Mouse (Mus musculus): ENCODE data around the gene 4930407I10Rik. TPM values are rescaled to one million over a fixed set of nuclear protein-coding genes. Genes with fewer than 3 reads are reported as not detected.

4930407I10Rik gene
- polyA plus RNA-seq, 1 experiment from 2014 or later, result not detected

DNA sequence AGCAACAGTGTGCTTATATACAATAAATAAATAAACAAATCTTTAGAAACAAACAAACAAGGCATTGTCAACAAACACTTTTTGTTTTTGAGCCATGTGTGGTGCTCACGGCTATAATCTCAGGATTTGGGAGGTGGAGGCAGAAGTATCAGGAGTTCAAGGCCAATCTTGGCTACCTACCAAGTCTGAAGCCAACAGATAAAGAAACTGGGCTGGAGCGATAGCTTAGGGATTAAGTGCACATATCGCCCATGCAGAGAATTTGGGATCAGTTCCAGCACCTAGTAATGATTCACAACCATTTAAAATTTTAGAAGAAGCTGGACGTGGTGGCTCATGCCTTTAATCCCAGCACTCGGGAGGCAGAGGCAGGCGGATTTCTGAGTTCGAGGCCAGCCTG lies 14.5 kb downstream of the 4930407I10Rik start:
- Histone ChIP-seq H3K9me3 (replicated peaks; ENCODE audit: control insufficient read depth, low read length) (no peaks in the 10 kb centered on the region), H3K9ac (ENCODE audit: low read depth, low read length) (no peak overlapping the region), H3K4me2 (ENCODE audit: low read depth, low read length) (no peak overlapping the region), H3K27ac (ENCODE audit: low read length) (no peak overlapping the region), H3K4me1 (ENCODE audit: control insufficient read depth, low read depth, low read length) (no peaks in the 10 kb centered on the region), H3K4me3 (ENCODE audit: low read depth, low read length) (no peak overlapping the region), H3K27me3 (ENCODE audit: control insufficient read depth, insufficient read depth, low read depth, low read length) (peaks cover 32% of the 10 kb centered on the region), H3K36me3 (ENCODE audit: control insufficient read depth, insufficient read depth) (no peaks in the 10 kb centered on the region)
- WGBS (ENCODE audit: insufficient replicate concordance), result 61% methylated on average over 7 of the region's 7 CpGs
- ATAC-seq (ENCODE audit: low read depth), result no peak

DNA sequence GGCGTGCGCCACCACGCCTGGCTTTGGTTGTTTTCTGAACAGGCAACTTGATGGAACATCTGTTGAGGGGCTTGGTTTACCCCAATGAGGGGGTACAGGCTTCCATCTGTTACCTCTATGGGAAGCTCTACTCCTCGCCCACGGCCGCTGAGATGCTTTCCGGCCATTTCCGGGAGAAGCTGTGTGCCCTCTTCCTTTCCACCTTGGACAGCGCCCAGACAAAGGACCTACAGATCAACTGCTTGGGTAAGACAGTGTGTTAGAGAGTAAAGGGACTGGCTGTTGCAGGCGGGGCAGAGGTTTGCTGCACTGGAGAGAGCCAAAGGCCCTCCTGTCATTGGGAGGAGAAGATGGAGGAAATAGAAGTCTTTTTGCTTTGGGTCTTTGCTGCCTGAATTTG lies 20.9 kb downstream of the 4930407I10Rik start:
- Histone ChIP-seq H3K9me3 (replicated peaks; ENCODE audit: control insufficient read depth, low read length) (no peaks in the 10 kb centered on the region), H3K27ac (ENCODE audit: low read length) (no peak overlapping the region), H3K27me3 (ENCODE audit: control insufficient read depth, insufficient read depth, low read depth, low read length) (no peaks in the 10 kb centered on the region; the same call in 1 of the 2 replicates), H3K9ac (ENCODE audit: low read depth, low read length) (no peak overlapping the region), H3K4me2 (ENCODE audit: low read depth, low read length) (no peak overlapping the region), H3K4me1 (ENCODE audit: control insufficient read depth, low read depth, low read length) (no peaks in the 10 kb centered on the region), H3K4me3 (ENCODE audit: low read depth, low read length) (no peak overlapping the region), H3K36me3 (ENCODE audit: control insufficient read depth, insufficient read depth) (no peaks in the 10 kb centered on the region)
- WGBS (ENCODE audit: insufficient replicate concordance), result 48% methylated on average over 10 of the region's 10 CpGs
- ATAC-seq (ENCODE audit: low read depth), result no peak

DNA sequence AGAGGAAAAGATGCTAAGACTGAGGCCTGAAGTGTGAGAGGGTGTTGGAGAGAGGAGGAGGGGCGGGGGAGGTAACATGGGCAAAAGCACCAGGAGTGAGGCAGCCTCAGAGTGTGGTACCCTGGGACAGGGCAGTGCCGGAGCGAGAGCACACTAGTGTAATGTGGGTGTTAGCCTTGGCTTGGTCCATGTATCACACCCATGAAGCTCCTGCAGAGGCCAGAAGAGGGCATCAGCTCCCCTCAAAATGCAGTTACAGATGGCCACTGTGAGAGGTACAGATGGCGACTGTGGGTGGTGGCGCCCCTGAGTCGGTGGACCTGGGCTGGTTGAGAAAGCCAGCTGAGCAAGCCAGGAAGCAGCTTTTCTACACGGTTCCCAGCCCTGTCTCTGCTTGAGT lies 22.2 kb downstream of the 4930407I10Rik start:
- no peaks in the 10 kb centered on the region for H3K4me1 ChIP-seq (ENCODE audit: control insufficient read depth, low read depth, low read length)
- 26% methylated on average over 7 of the region's 7 CpGs for WGBS (ENCODE audit: insufficient replicate concordance)
- no peak overlapping the region for H3K4me2 ChIP-seq (ENCODE audit: low read depth, low read length)
- H3K4me3 ChIP-seq (ENCODE audit: low read depth, low read length), result no peak overlapping the region
- no peak overlapping the region for H3K27ac ChIP-seq (ENCODE audit: low read length)
- ATAC-seq (ENCODE audit: low read depth), result no peak
- no peak overlapping the region for H3K9ac ChIP-seq (ENCODE audit: low read depth, low read length)
- no peaks in the 10 kb centered on the region for H3K36me3 ChIP-seq (ENCODE audit: control insufficient read depth, insufficient read depth)
- no peaks in the 10 kb centered on the region for H3K9me3 ChIP-seq (replicated peaks; ENCODE audit: control insufficient read depth, low read length)
- H3K27me3 ChIP-seq (ENCODE audit: control insufficient read depth, insufficient read depth, low read depth, low read length), result no peaks in the 10 kb centered on the region; the same call in 1 of the 2 replicates

DNA sequence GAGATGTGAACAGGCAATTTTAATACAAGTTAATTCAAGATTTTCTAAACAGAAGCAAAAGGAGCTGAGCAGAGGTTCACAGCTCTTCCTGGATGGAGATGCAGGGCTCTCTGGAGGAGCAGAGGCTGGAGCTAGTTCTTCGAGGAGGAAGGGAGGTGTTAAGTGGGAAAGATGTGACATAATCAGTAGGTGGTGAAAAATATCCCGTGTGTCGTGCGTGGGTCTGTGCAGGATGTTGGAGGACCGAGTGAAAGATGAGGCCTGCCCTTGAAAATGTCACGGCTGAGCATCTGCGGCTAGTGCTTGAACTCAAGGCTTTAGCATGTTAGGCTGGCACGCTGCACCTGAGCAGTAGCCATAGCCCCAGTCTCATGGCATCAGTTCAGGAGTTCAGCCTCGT lies 26.7 kb downstream of the 4930407I10Rik start:
- no peak for ATAC-seq (ENCODE audit: low read depth)
- H3K27me3 ChIP-seq (ENCODE audit: control insufficient read depth, insufficient read depth, low read depth, low read length), result peaks cover 3% of the 10 kb centered on the region

DNA sequence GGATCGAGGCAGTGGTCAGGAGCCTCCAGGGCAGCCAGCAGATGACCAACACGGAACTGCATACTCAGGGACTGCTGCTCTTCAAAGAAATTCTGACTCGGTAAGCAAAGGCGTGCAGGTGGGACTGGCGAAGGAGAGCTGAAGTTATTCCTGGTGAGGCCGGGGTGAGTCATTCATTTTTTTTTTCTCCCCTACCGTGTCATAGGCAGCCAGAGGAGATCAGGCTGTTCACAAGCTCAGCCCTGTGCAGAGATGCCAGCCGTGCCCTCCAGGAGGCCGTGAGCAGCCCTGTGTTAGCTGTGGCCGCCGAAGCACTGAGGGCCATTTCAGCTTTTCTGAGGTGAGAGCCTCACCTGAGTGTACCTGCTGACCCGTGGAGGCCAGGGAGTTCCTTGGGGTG lies 27.2 kb downstream of the 4930407I10Rik start:
- no peaks in the 10 kb centered on the region for H3K4me1 ChIP-seq (ENCODE audit: control insufficient read depth, low read depth, low read length)
- H3K9me3 ChIP-seq (replicated peaks; ENCODE audit: control insufficient read depth, low read length), result no peaks in the 10 kb centered on the region
- H3K4me2 ChIP-seq (ENCODE audit: low read depth, low read length), result no peak overlapping the region
- H3K9ac ChIP-seq (ENCODE audit: low read depth, low read length), result no peak overlapping the region
- H3K27me3 ChIP-seq (ENCODE audit: control insufficient read depth, insufficient read depth, low read depth, low read length), result peaks cover 3% of the 10 kb centered on the region
- H3K4me3 ChIP-seq (ENCODE audit: low read depth, low read length), result no peak overlapping the region
- no peaks in the 10 kb centered on the region for H3K36me3 ChIP-seq (ENCODE audit: control insufficient read depth, insufficient read depth)
- 70% methylated on average over 12 of the region's 12 CpGs for WGBS (ENCODE audit: insufficient replicate concordance)
- H3K27ac ChIP-seq (ENCODE audit: low read length), result no peak overlapping the region
- ATAC-seq (ENCODE audit: low read depth), result no peak

More for the DNA sequence above, 26.7 kb downstream of the 4930407I10Rik start:
- Histone ChIP-seq H3K27ac (ENCODE audit: low read length) (no peak overlapping the region), H3K9me3 (replicated peaks; ENCODE audit: control insufficient read depth, low read length) (no peaks in the 10 kb centered on the region), H3K4me2 (ENCODE audit: low read depth, low read length) (no peak overlapping the region), H3K9ac (ENCODE audit: low read depth, low read length) (no peak overlapping the region), H3K4me1 (ENCODE audit: control insufficient read depth, low read depth, low read length) (no peaks in the 10 kb centered on the region), H3K4me3 (ENCODE audit: low read depth, low read length) (no peak overlapping the region), H3K36me3 (ENCODE audit: control insufficient read depth, insufficient read depth) (no peaks in the 10 kb centered on the region)
- 71% methylated on average over 9 of the region's 9 CpGs for WGBS (ENCODE audit: insufficient replicate concordance)

DNA sequence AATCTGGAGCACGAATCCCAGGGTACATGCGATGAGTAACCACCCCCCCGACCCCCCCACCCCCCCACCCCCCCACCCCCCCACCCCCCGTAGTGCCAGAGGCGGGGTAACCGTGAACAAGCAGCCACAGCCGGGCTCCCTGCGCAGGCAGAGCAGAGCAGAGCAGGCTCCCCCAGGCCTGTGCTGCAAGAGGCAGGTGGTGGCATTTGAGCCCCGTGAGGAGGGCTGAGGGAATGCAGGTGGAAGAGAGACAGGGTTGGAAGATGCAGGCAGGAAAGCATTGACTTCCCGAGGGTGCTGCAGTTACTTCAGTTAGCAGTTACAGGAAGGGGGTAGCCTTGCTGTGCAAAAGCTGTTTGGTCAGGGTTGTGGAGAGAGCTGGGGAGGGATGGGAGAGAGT lies 28.3 kb downstream of the 4930407I10Rik start:
- no peak overlapping the region for H3K4me2 ChIP-seq (ENCODE audit: low read depth, low read length)
- no peak overlapping the region for H3K4me3 ChIP-seq (ENCODE audit: low read depth, low read length)
- H3K27me3 ChIP-seq (ENCODE audit: control insufficient read depth, insufficient read depth, low read depth, low read length), result peaks cover 3% of the 10 kb centered on the region
- WGBS (ENCODE audit: insufficient replicate concordance), result 14% methylated on average over 10 of the region's 10 CpGs
- H3K36me3 ChIP-seq (ENCODE audit: control insufficient read depth, insufficient read depth), result no peaks in the 10 kb centered on the region
- H3K27ac ChIP-seq (ENCODE audit: low read length), result no peak overlapping the region
- no peaks in the 10 kb centered on the region for H3K4me1 ChIP-seq (ENCODE audit: control insufficient read depth, low read depth, low read length)
- no peaks in the 10 kb centered on the region for H3K9me3 ChIP-seq (replicated peaks; ENCODE audit: control insufficient read depth, low read length)
- H3K9ac ChIP-seq (ENCODE audit: low read depth, low read length), result no peak overlapping the region
- ATAC-seq (ENCODE audit: low read depth), result no peak

DNA sequence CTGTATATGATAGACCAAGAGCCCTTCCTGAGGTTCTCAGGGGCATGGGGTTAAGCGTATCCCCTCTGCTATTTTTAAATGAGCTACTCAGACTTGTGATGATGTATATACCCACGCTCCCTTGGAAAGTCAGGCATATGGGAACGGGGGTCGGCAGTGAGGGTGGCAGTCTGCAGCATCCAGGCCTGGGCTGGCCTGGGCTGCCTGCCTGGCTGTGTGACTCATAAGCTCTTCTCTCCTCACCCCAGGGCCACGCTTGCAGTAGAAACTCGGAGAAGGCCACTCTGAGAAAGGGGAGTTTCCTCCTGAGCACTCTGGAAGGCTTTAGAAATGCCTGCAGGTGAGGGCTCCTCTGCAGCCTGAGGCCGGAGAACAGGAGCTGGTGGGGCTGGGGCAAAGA lies 32.1 kb downstream of the 4930407I10Rik start:
- no peak overlapping the region for H3K4me3 ChIP-seq (ENCODE audit: low read depth, low read length)
- no peaks in the 10 kb centered on the region for H3K9me3 ChIP-seq (replicated peaks; ENCODE audit: control insufficient read depth, low read length)
- no peaks in the 10 kb centered on the region for H3K36me3 ChIP-seq (ENCODE audit: control insufficient read depth, insufficient read depth)
- 61% methylated on average over 7 of the region's 7 CpGs for WGBS (ENCODE audit: insufficient replicate concordance)
- no peak overlapping the region for H3K9ac ChIP-seq (ENCODE audit: low read depth, low read length)
- H3K27me3 ChIP-seq (ENCODE audit: control insufficient read depth, insufficient read depth, low read depth, low read length), result peaks cover 3% of the 10 kb centered on the region; the same call in 1 of the 2 replicates
- no peak overlapping the region for H3K4me2 ChIP-seq (ENCODE audit: low read depth, low read length)
- no peaks in the 10 kb centered on the region for H3K4me1 ChIP-seq (ENCODE audit: control insufficient read depth, low read depth, low read length)
- ATAC-seq (ENCODE audit: low read depth), result no peak
- no peak overlapping the region for H3K27ac ChIP-seq (ENCODE audit: low read length)

DNA sequence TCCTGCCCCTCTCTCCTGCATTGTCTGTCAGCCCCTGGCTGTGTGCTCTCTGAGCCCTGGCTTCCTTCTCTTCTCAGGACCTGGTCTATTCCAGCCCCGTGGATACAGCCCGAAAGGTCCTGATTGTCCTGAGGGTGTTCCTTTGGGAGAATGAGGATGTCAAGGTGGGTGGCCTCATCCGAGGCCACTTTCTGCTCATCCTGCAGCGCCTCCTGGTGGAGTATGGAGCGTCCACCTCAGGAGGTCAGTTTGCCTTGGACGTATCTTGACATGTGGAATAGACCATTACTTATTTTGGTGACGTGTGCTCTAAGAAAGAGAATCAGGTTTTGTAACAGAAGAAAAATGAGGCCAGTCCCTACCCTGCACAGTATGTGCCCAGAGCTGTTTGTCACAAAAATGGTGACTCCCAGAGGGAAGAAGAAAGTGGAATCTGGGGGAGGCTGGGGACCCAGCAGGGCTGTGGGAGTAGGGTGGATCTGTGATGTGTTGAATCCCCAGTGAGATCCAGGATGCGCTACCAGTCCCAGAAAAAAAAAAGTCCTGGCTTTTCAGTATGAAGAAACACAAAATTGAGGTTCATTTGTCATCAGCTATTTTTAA lies 48.1 kb downstream of the 4930407I10Rik start:
- Histone ChIP-seq H3K9me3 (replicated peaks; ENCODE audit: control insufficient read depth, low read length) (no peaks in the 10 kb centered on the region), H3K4me2 (ENCODE audit: low read depth, low read length) (no peak overlapping the region), H3K36me3 (ENCODE audit: control insufficient read depth, insufficient read depth) (no peaks in the 10 kb centered on the region), H3K27me3 (ENCODE audit: control insufficient read depth, insufficient read depth, low read depth, low read length) (no peaks in the 10 kb centered on the region), H3K4me3 (ENCODE audit: low read depth, low read length) (no peak overlapping the region), H3K27ac (ENCODE audit: low read length) (no peak overlapping the region), H3K9ac (ENCODE audit: low read depth, low read length) (no peak overlapping the region), H3K4me1 (ENCODE audit: control insufficient read depth, low read depth, low read length) (no peaks in the 10 kb centered on the region)
- 17% methylated on average over 8 of the region's 8 CpGs for WGBS (ENCODE audit: insufficient replicate concordance)
- no peak for ATAC-seq (ENCODE audit: low read depth)
